Mouse (Mus musculus): ENCODE data around the gene Cyp4v3. TPM values are rescaled to one million over a fixed set of nuclear protein-coding genes. Genes with fewer than 3 reads are reported as not detected.

The Cyp4v3 gene
- total RNA-seq (2012; rRNA removed), result 0.11 and 0.27 TPM in 2 replicates

DNA sequence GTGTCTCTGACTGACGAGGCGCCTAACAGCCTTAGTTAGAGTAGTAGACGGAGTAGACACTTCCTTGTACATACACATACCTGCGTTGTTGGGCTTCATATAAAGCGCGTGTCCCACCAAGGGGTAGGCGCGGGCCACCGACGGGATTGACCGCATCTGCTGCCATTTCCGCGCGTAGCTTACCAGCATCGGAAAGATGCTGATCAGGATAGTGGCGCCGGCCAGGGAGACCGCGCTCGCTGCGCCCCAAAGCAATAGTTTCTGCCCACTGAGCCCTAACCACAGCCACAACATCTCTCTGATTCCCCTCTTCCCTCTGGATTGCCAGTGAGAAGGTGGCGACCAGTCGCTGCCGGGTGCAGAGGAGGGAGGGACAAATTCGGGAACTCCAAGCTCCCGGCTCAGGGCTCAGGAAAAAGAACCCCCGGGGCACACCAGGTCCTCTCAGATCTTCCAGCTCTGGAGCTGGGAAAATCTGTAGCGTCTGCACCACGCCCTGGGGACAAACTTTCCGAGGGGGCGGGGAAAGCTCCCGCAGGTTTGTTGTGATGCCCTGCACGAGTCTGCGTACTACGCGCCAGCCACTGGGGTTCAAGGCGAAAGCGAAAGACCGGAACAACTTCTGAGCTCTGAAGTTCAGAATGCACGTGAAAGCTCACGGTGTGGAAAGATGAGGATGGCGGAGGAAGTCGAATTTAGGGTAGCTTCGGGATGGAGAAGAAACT lies at the start of gene Cyp4v3:
Gene Cyp4v3 (minus strand): TSS at position 532 of the 725 bp plus-strand sequence.
- Histone ChIP-seq H3K27ac (ENCODE audit: insufficient read depth, low read depth, low read length, poor library complexity, severe bottlenecking) (no peak within 1 kb of the TSS), H3K9me3 (ENCODE audit: control insufficient read depth, insufficient read depth, low read depth, low read length) (no peaks in the 10 kb centered on the region), H3K9ac (ENCODE audit: insufficient read depth, low read depth, low read length, poor library complexity, severe bottlenecking) (0 out of 2 replicates have a peak within 1 kb of the TSS, but pooled peaks have one; percentile 1), H3K4me3 (ENCODE audit: insufficient read depth in 1 of 2, low read depth in 1 of 2, low read length in 2 of 2, poor library complexity in 1 of 2, severe bottlenecking in 1 of 2) (peak within 1 kb of the TSS; percentile 50 to 63), H3K36me3 (ENCODE audit: control insufficient read depth, insufficient read depth, low read length, poor library complexity, severe bottlenecking) (no peaks in the 10 kb centered on the region), H3K4me1 (ENCODE audit: control insufficient read depth in 2 of 2, insufficient read depth in 2 of 2, low read length in 2 of 2, poor library complexity in 1 of 2) (no peaks in the 10 kb centered on the region)
- DNase-seq (ENCODE audit: low read depth, low spot score), result peak; percentile 65
- in situ Hi-C loops (cut with MboI; ENCODE audit: low sequenced_read_pairs in 2 of 2, unreplicated experiment in 2 of 2), result no loop called here
- TF ChIP-seq ZNF384 (IDR thresholded peaks at IDR 0.05; ENCODE audit: low read depth, low read length), result no peak
- no peak for TF ChIP-seq HCFC1 (IDR thresholded peaks at IDR 0.05; ENCODE audit: borderline replicate concordance, insufficient read depth, low read length)
- no peak for TF ChIP-seq ZC3H11A (IDR thresholded peaks at IDR 0.05; ENCODE audit: borderline replicate concordance, low read depth, low read length)
- TF ChIP-seq CHD2 (IDR thresholded peaks at IDR 0.05; ENCODE audit: low read depth, low read length), result no peak
- no peak for TF ChIP-seq MAFK (IDR thresholded peaks at IDR 0.05; ENCODE audit: insufficient read depth, low read depth, low read length)

DNA sequence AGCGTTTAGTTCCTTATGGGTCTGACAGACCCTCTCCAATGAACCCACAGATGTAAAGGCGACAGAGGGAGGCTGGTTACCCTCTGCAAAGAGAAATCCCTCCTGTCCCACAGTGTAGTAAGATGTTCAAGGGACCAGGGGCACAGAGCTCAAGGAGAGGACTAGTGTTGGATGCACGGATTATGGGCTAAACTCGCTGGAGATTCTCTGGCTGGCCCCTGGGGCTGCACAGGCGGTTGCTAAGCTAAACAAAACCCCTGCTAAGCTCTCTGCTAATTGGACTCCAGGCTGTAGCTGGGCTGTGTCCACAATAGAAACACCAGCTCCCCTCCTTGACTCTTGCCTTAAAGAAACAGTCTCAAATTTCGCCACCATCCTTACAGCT lies 48.9 kb upstream of the Cyp4v3 start, which contains the start of gene Fam149a:
Gene Fam149a (minus strand): TSS at position 329 of the 385 bp plus-strand sequence.
- TF ChIP-seq MAFK (IDR thresholded peaks at IDR 0.05; ENCODE audit: insufficient read depth, low read depth, low read length) (no peak), CHD2 (IDR thresholded peaks at IDR 0.05; ENCODE audit: low read depth, low read length) (no peak), ZNF384 (IDR thresholded peaks at IDR 0.05; ENCODE audit: low read depth, low read length) (no peak), ZC3H11A (IDR thresholded peaks at IDR 0.05; ENCODE audit: borderline replicate concordance, low read depth, low read length) (no peak), HCFC1 (IDR thresholded peaks at IDR 0.05; ENCODE audit: borderline replicate concordance, insufficient read depth, low read length) (no peak)
- no peak within 1 kb of the TSS for H3K27ac ChIP-seq (ENCODE audit: insufficient read depth, low read depth, low read length, poor library complexity, severe bottlenecking)
- H3K4me1 ChIP-seq (ENCODE audit: control insufficient read depth in 2 of 2, insufficient read depth in 2 of 2, low read length in 2 of 2, poor library complexity in 1 of 2), result peaks cover 0 to 8% of the 10 kb centered on the region in 2 experiments; a peak in 2 of 4 replicates
- in situ Hi-C loops (cut with MboI; ENCODE audit: low sequenced_read_pairs in 2 of 2, unreplicated experiment in 2 of 2), result no loop called here
- no peaks in the 10 kb centered on the region for H3K36me3 ChIP-seq (ENCODE audit: control insufficient read depth, insufficient read depth, low read length, poor library complexity, severe bottlenecking)
- no peak within 1 kb of the TSS for H3K9ac ChIP-seq (ENCODE audit: insufficient read depth, low read depth, low read length, poor library complexity, severe bottlenecking)
- DNase-seq (ENCODE audit: low read depth, low spot score), result no peak
- peak within 1 kb of the TSS; percentile 38 to 44; a peak in 3 of 4 replicates for H3K4me3 ChIP-seq (ENCODE audit: insufficient read depth in 1 of 2, low read depth in 1 of 2, low read length in 2 of 2, poor library complexity in 1 of 2, severe bottlenecking in 1 of 2)
- no peaks in the 10 kb centered on the region for H3K9me3 ChIP-seq (ENCODE audit: control insufficient read depth, insufficient read depth, low read depth, low read length)

DNA sequence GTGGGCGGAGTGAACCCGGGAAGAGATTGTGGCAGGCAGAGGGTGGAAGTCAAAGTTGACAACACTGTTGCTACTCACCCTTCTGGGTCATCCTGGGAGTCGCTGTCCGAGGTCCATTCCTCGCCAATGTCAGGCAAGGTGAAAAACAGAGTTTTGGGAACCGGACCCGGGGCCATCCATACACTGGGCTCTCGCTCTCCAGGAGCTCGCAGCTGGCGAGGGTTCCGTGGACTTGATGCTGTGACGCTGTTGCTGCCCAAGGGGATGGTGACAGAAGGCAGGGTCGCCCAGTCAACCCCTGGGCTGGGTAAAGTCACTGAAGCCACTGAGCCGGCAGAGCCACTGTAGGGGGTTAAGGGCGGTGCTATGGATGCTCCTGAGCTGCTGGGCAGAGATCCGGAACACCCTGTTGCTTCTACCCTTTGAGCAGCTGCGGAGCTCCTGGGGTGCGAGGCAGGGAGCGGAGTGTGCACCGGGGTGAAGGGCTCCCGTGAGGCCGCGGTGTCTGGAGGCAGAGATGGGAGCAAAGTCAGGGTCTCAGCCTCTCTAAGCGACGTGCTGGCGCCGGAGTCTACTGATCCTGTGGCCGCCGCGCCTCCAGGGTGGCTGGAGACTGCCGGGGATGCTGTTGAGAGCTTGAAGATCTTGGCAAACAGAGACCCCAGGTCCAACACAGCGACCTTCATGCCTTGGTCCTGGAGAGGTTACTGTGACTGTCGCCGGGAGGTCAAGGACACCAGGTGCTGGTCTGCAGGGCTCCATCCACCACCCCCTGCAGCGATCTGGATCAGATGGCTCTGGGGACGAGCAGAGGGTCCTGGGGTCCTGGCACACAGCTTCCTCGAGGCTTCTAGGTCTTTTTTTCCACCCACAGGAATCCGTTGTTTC lies 48.3 kb upstream of the Cyp4v3 start:
- Histone ChIP-seq H3K4me1 (ENCODE audit: control insufficient read depth in 2 of 2, insufficient read depth in 2 of 2, low read length in 2 of 2, poor library complexity in 1 of 2) (peaks cover 0 to 8% of the 10 kb centered on the region in 2 experiments; a peak in 2 of 4 replicates), H3K9ac (ENCODE audit: insufficient read depth, low read depth, low read length, poor library complexity, severe bottlenecking) (no peak overlapping the region), H3K4me3 (ENCODE audit: insufficient read depth in 1 of 2, low read depth in 1 of 2, low read length in 2 of 2, poor library complexity in 1 of 2, severe bottlenecking in 1 of 2) (peak overlapping the region; percentile 38 to 44; a peak in 3 of 4 replicates), H3K9me3 (ENCODE audit: control insufficient read depth, insufficient read depth, low read depth, low read length) (no peaks in the 10 kb centered on the region), H3K36me3 (ENCODE audit: control insufficient read depth, insufficient read depth, low read length, poor library complexity, severe bottlenecking) (no peaks in the 10 kb centered on the region), H3K27ac (ENCODE audit: insufficient read depth, low read depth, low read length, poor library complexity, severe bottlenecking) (no peak overlapping the region)
- TF ChIP-seq ZC3H11A (IDR thresholded peaks at IDR 0.05; ENCODE audit: borderline replicate concordance, low read depth, low read length) (no peak), CHD2 (IDR thresholded peaks at IDR 0.05; ENCODE audit: low read depth, low read length) (no peak), HCFC1 (IDR thresholded peaks at IDR 0.05; ENCODE audit: borderline replicate concordance, insufficient read depth, low read length) (no peak), ZNF384 (IDR thresholded peaks at IDR 0.05; ENCODE audit: low read depth, low read length) (no peak), MAFK (IDR thresholded peaks at IDR 0.05; ENCODE audit: insufficient read depth, low read depth, low read length) (no peak)
- in situ Hi-C loops (cut with MboI; ENCODE audit: low sequenced_read_pairs in 2 of 2, unreplicated experiment in 2 of 2), result no loop called here
- no peak for DNase-seq (ENCODE audit: low read depth, low spot score)

DNA sequence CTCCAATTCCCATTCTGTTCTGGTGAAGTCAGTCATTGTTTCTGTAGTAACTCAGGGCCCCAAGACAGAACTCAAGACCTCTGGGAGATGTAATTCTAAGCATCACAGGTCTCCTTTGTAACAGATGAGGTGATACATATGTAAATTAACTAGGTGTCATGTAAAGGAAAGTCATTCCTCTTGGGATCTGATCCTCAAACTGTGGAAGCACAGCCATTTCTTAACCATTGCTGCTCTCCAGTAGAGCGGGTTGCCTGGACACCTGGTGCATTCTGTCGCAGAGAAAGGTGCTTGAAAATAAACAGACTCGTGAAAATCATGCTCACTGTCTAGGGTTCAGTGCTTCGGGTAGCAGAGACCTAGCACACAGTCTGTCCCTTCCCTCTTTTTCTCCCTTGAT lies 47.6 kb upstream of the Cyp4v3 start:
- no peak overlapping the region; a peak in 1 of 4 replicates for H3K4me3 ChIP-seq (ENCODE audit: insufficient read depth in 1 of 2, low read depth in 1 of 2, low read length in 2 of 2, poor library complexity in 1 of 2, severe bottlenecking in 1 of 2)
- no peak overlapping the region for H3K27ac ChIP-seq (ENCODE audit: insufficient read depth, low read depth, low read length, poor library complexity, severe bottlenecking)
- in situ Hi-C loops (cut with MboI; ENCODE audit: low sequenced_read_pairs in 2 of 2, unreplicated experiment in 2 of 2), result no loop called here

More for the DNA sequence above, 47.6 kb upstream of the Cyp4v3 start:
- Histone ChIP-seq H3K4me1 (ENCODE audit: control insufficient read depth in 2 of 2, insufficient read depth in 2 of 2, low read length in 2 of 2, poor library complexity in 1 of 2) (peaks cover 0 to 8% of the 10 kb centered on the region in 2 experiments; a peak in 2 of 4 replicates), H3K36me3 (ENCODE audit: control insufficient read depth, insufficient read depth, low read length, poor library complexity, severe bottlenecking) (no peaks in the 10 kb centered on the region), H3K9ac (ENCODE audit: insufficient read depth, low read depth, low read length, poor library complexity, severe bottlenecking) (no peak overlapping the region), H3K9me3 (ENCODE audit: control insufficient read depth, insufficient read depth, low read depth, low read length) (no peaks in the 10 kb centered on the region)
- no peak for TF ChIP-seq MAFK (IDR thresholded peaks at IDR 0.05; ENCODE audit: insufficient read depth, low read depth, low read length)
- no peak for DNase-seq (ENCODE audit: low read depth, low spot score)

Measured in ES-E14 (cell line).